Mouse (Mus musculus): ENCODE measurements around the gene Babam1. TPM values are rescaled to one million over a fixed set of nuclear protein-coding genes. Genes with fewer than 3 reads are reported as not detected.

Gene Babam1
- polyA plus RNA-seq, 1 experiment from 2014 or later, result 77.4 TPM

Other genes starting within 250 kb of the Babam1 start
- gene Myo9b, start 124.1 kb upstream of the Babam1 start, polyA plus RNA-seq (2015; fragmentation: Nextera tagmentation; extraction: Ambion mirVana), result 18.7 and 19.1 TPM in 2 replicates
- 46.4 and 55.4 TPM in 2 replicates for gene Haus8, start 123.9 kb upstream of the Babam1 start, polyA plus RNA-seq (2015; fragmentation: Nextera tagmentation; extraction: Ambion mirVana)
- gene Use1, start 30.0 kb upstream of the Babam1 start, polyA plus RNA-seq (2015; fragmentation: Nextera tagmentation; extraction: Ambion mirVana), result 90.2 and 91.5 TPM in 2 replicates
- gene Ocel1, start 25.6 kb upstream of the Babam1 start, polyA plus RNA-seq (2015; fragmentation: Nextera tagmentation; extraction: Ambion mirVana), result 5.6 and 6.5 TPM in 2 replicates
- 17.3 and 24.1 TPM in 2 replicates for gene Nr2f6, start 14.9 kb upstream of the Babam1 start, polyA plus RNA-seq (2015; fragmentation: Nextera tagmentation; extraction: Ambion mirVana)
- gene Ushbp1, start 1.1 kb upstream of the Babam1 start, polyA plus RNA-seq (2015; fragmentation: Nextera tagmentation; extraction: Ambion mirVana), result 12.7 and 12.8 TPM in 2 replicates
- gene Ankle1, start 9.1 kb downstream of the Babam1 start, polyA plus RNA-seq (2015; fragmentation: Nextera tagmentation; extraction: Ambion mirVana), result 38.7 and 42.5 TPM in 2 replicates
- 23.5 and 27.5 TPM in 2 replicates for gene Abhd8, start 66.8 kb downstream of the Babam1 start, polyA plus RNA-seq (2015; fragmentation: Nextera tagmentation; extraction: Ambion mirVana)
- 126 and 148 TPM in 2 replicates for gene Mrpl34, start 68.1 kb downstream of the Babam1 start, polyA plus RNA-seq (2015; fragmentation: Nextera tagmentation; extraction: Ambion mirVana)
- 87.1 and 89.1 TPM in 2 replicates for gene Dda1, start 72.3 kb downstream of the Babam1 start, polyA plus RNA-seq (2015; fragmentation: Nextera tagmentation; extraction: Ambion mirVana)
- 0.26 and 0.27 TPM in 2 replicates for gene Ano8, start 89.1 kb downstream of the Babam1 start, polyA plus RNA-seq (2015; fragmentation: Nextera tagmentation; extraction: Ambion mirVana)
- gene Gtpbp3, start 91.2 kb downstream of the Babam1 start, polyA plus RNA-seq (2015; fragmentation: Nextera tagmentation; extraction: Ambion mirVana), result 11.0 and 14.8 TPM in 2 replicates
- 79.7 and 81.8 TPM in 2 replicates for gene Plvap, start 114.9 kb downstream of the Babam1 start, polyA plus RNA-seq (2015; fragmentation: Nextera tagmentation; extraction: Ambion mirVana)
- 0.32 and 0.40 TPM in 2 replicates for gene Ccdc194, start 128.8 kb downstream of the Babam1 start, polyA plus RNA-seq (2015; fragmentation: Nextera tagmentation; extraction: Ambion mirVana)
- 39.9 and 46.5 TPM in 2 replicates for gene Bst2, start 140.6 kb downstream of the Babam1 start, polyA plus RNA-seq (2015; fragmentation: Nextera tagmentation; extraction: Ambion mirVana)
- gene Mvb12a, start 146.1 kb downstream of the Babam1 start, polyA plus RNA-seq (2015; fragmentation: Nextera tagmentation; extraction: Ambion mirVana), result 101 and 103 TPM in 2 replicates
- 2.9 and 3.2 TPM in 2 replicates for gene Tmem221, start 162.0 kb downstream of the Babam1 start, polyA plus RNA-seq (2015; fragmentation: Nextera tagmentation; extraction: Ambion mirVana)
- 0.08 TPM in 1 of 2 replicates, not detected in the other for gene Nxnl1, start 169.7 kb downstream of the Babam1 start, polyA plus RNA-seq (2015; fragmentation: Nextera tagmentation; extraction: Ambion mirVana)
- gene Slc27a1, start 172.0 kb downstream of the Babam1 start, polyA plus RNA-seq (2015; fragmentation: Nextera tagmentation; extraction: Ambion mirVana), result 35.2 and 41.4 TPM in 2 replicates
- gene Pgls, start 195.3 kb downstream of the Babam1 start, polyA plus RNA-seq (2015; fragmentation: Nextera tagmentation; extraction: Ambion mirVana), result 200 and 206 TPM in 2 replicates
- 3.2 and 4.0 TPM in 2 replicates for gene Fam129c, start 200.8 kb downstream of the Babam1 start, polyA plus RNA-seq (2015; fragmentation: Nextera tagmentation; extraction: Ambion mirVana)
- 60.1 and 69.2 TPM in 2 replicates for gene Colgalt1, start 214.1 kb downstream of the Babam1 start, polyA plus RNA-seq (2015; fragmentation: Nextera tagmentation; extraction: Ambion mirVana)

All from stomach, embryonic 16.5 days (tissue).